13 mouse cellular contexts compared by ENCODE assay signal in the genomic region with DNA sequence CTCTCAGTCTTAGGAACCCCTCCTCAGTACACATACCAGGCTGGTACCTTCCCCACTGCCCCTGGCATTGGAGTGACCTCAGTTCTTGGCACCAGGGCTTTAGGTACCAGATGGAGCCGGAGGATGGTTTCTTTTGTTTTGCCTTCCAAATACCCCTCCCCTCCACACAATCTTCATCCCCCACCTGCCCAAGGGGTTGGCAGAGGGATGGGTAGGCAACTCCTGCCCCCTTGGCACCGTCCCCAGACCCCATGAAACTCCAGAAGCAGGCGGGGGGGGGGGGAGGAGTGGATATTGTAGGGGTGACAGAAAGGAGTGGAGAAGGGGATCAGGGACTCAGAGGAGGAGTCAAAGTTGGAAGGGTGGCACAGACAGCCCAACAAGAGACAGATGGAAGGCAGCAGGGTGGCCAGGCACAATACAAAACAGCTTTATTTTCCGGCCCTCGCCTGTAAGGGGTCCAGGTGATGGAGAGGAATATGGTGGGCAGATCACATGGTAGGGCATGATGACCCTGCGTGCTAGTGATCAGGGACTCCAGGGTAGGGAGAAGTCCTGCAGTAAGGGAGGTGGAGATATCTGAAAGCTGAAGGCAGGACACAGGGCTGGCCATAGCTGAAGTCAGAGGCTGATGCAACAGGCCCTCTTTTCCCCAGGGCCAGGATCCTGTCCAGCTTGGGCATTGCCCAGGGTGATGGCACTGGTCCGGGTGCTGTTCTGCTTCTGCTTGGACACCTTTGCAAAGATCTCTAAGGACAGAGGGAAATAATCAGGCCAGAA. TPM values are rescaled to one million over a fixed set of nuclear protein-coding genes. Genes with fewer than 3 reads are reported as not detected.
DNase-seq lines count a peak whose midpoint lies in the region; ATAC-seq and TF ChIP-seq lines count a peak whose summit lies in the region.
"Had no signal": no experiment of that assay in that cellular context is flagged by ENCODE, and none has a peak within 500 bp of the region (broad histone marks: within the 10 kb centered on the region; RNA-seq: fewer than 3 reads in every experiment).

No protein-coding gene starts in this region.

- H3K27me3 ChIP-seq in embryonic facial prominence, embryonic 10.5 days (replicated peaks; ENCODE audit: low read depth, poor library complexity, severe bottlenecking), result no peaks in the 10 kb centered on the region
- no peaks in the 10 kb centered on the region for H3K27me3 ChIP-seq in hindbrain, embryonic 15.5 days
- no peaks in the 10 kb centered on the region for H3K27me3 ChIP-seq in myocyte (ENCODE audit: control insufficient read depth, insufficient read depth, insufficient read length)

- no peak overlapping the region for H3K27ac ChIP-seq in layer of hippocampus, adult 2 months
- peak overlapping the region; percentile 15; the same call in 1 of the 2 replicates for H3K27ac ChIP-seq in embryonic facial prominence, embryonic 10.5 days (replicated peaks)
- peak overlapping the region; percentile 65 for H3K27ac ChIP-seq in hindbrain, embryonic 15.5 days (replicated peaks)

- ATAC-seq in hindbrain, embryonic 15.5 days (ENCODE audit: low FRiP score, low read depth), result peak; percentile 50
- no peak for ATAC-seq in monocyte, adult 5-6 weeks (replicated peaks; ENCODE audit: insufficient number of reproducible peaks, low FRiP score, low TSS enrichment, poor library complexity, severe bottlenecking)
- ATAC-seq: activated CD4-positive, CD25-positive, alpha-beta regulatory T cell, adult 4 months had no signal

- no peak overlapping the region for H3K9ac ChIP-seq in hindbrain, embryonic 15.5 days

- H3K4me2 ChIP-seq in hindbrain, embryonic 15.5 days, result no peak overlapping the region
- no peak overlapping the region for H3K4me2 ChIP-seq in myocyte (ENCODE audit: low read depth)

- no peak for DNase-seq in layer of hippocampus, adult 2 months (ENCODE audit: low spot score in 2 of 2)
- DNase-seq in layer of hippocampus, postnatal 25 days (ENCODE audit: extremely low spot score in 1 of 2, low spot score in 1 of 2), result no peak
- DNase-seq in embryonic facial prominence, embryonic 10.5 days (ENCODE audit: low spot score), result peak; percentile 19
- no peak for DNase-seq in B cell, adult 2 months
- no peak for DNase-seq in urinary bladder, adult 2 months (ENCODE audit: low spot score)
- DNase-seq: heart, postnatal 36 days; thymus, postnatal 14 days had no signal

- H3K4me3 ChIP-seq in layer of hippocampus, adult 2 months, result no peak overlapping the region
- no peak overlapping the region for H3K4me3 ChIP-seq in embryonic facial prominence, embryonic 10.5 days
- H3K4me3 ChIP-seq in hindbrain, embryonic 15.5 days, result no peak overlapping the region
- no peak overlapping the region for H3K4me3 ChIP-seq in myocyte

- no peaks in the 10 kb centered on the region for H3K9me3 ChIP-seq in embryonic facial prominence, embryonic 10.5 days
- H3K9me3 ChIP-seq in hindbrain, embryonic 15.5 days, result no peaks in the 10 kb centered on the region

- 0 out of 2 replicates have a peak, but pooled peaks have one; percentile 13 for TF ChIP-seq CTCF in layer of hippocampus, adult 2 months (conservative IDR thresholded peaks at IDR 0.05)

- 79% methylated on average over 7 of the region's 7 CpGs for WGBS in embryonic facial prominence, embryonic 10.5 days
- WGBS in hindbrain, embryonic 15.5 days, result 36% methylated on average over 6 of the region's 7 CpGs

- H3K36me3 ChIP-seq in embryonic facial prominence, embryonic 10.5 days (replicated peaks), result peaks cover 54% of the 10 kb centered on the region
- peaks cover 26% of the 10 kb centered on the region for H3K36me3 ChIP-seq in hindbrain, embryonic 15.5 days
- no peaks in the 10 kb centered on the region for H3K36me3 ChIP-seq in myocyte (ENCODE audit: control insufficient read depth, insufficient read depth)

- H3K4me1 ChIP-seq in embryonic facial prominence, embryonic 10.5 days, result peaks cover 76% of the 10 kb centered on the region
- peaks cover 52% of the 10 kb centered on the region for H3K4me1 ChIP-seq in hindbrain, embryonic 15.5 days (replicated peaks)

- TF ChIP-seq POLR2A in myocyte (IDR thresholded peaks at IDR 0.05; ENCODE audit: insufficient read length, low read depth), result peak; percentile 20

- H3K79me2 ChIP-seq in myocyte (ENCODE audit: control insufficient read depth, insufficient read depth), result no peaks in the 10 kb centered on the region

- H3ac ChIP-seq in myocyte (ENCODE audit: control insufficient read depth, insufficient read length), result no peak overlapping the region

TF ChIP-seq in myocyte, 11 proteins besides CTCF, POLR2A, EP300 and RAD21:
- TF ChIP-seq USF1 (IDR thresholded peaks at IDR 0.05; ENCODE audit: low read depth) (no peak), POLR2AphosphoS2 (IDR thresholded peaks at IDR 0.05; ENCODE audit: insufficient read length, low read depth) (peak; percentile 59), CEBPB (IDR thresholded peaks at IDR 0.05; ENCODE audit: insufficient read depth, poor library complexity, severe bottlenecking) (peak; percentile 41; the same call in 1 of the 2 replicates), MYOG (IDR thresholded peaks at IDR 0.05; ENCODE audit: control insufficient read depth in 1 of 3, insufficient read depth in 1 of 3, insufficient read length in 2 of 3, low read depth in 2 of 3) (no peak), SRF (IDR thresholded peaks at IDR 0.05; ENCODE audit: control insufficient read depth, insufficient read length, low read depth) (no peak)

RNA-seq across cellular contexts. Expression of gene Rab25, which starts 6.3 kb away (rescaled TPM):
- total RNA-seq in layer of hippocampus, adult 2 months (2021), result not detected
- not detected for total RNA-seq in layer of hippocampus, postnatal 25 days (2021)
- 4.9 and 5.8 TPM in 2 replicates for polyA plus RNA-seq in embryonic facial prominence, embryonic 10.5 days (2016; fragmentation: Nextera tagmentation; extraction: Ambion mirVana)
- 0.23 TPM in 1 of 2 replicates, not detected in the other for polyA plus RNA-seq in hindbrain, embryonic 15.5 days (2015; fragmentation: Nextera tagmentation; extraction: Ambion mirVana)
- polyA plus RNA-seq in myocyte (2012; fragmentation: generic; extraction: Trizol), result 0.13 TPM
- 135 and 174 TPM in 2 replicates for polyA plus RNA-seq in urinary bladder, adult 2 months (2012; rRNA removed)
- 0.97 TPM in 1 of 3 replicates, not detected in the others for total RNA-seq in monocyte, adult 5-6 weeks (2017)
- total RNA-seq: common myeloid progenitor, adult 5-6 weeks; heart, postnatal 36 days; layer of hippocampus, adult 18-20 months had no signal
- polyA plus RNA-seq: activated CD4-positive, CD25-positive, alpha-beta regulatory T cell, adult 4 months had no signal

RNA-seq across cellular contexts. Expression of gene Mex3a, which starts 9.6 kb away (rescaled TPM):
- total RNA-seq in layer of hippocampus, adult 2 months (2021), result 1 to 10 TPM; 2.8 to 3.7 TPM
- total RNA-seq in layer of hippocampus, postnatal 25 days (2021), result 1 to 10 TPM; 4.3 to 4.6 TPM
- polyA plus RNA-seq in embryonic facial prominence, embryonic 10.5 days (2016; fragmentation: Nextera tagmentation; extraction: Ambion mirVana), result 33.6 and 37.4 TPM in 2 replicates
- polyA plus RNA-seq in hindbrain, embryonic 15.5 days (2015; fragmentation: Nextera tagmentation; extraction: Ambion mirVana), result 26.4 and 28.6 TPM in 2 replicates
- polyA plus RNA-seq in myocyte (2012; fragmentation: generic; extraction: Trizol), result 8.1 TPM
- 1.7 and 1.8 TPM in 2 replicates for polyA plus RNA-seq in urinary bladder, adult 2 months (2012; rRNA removed)
- total RNA-seq in monocyte, adult 5-6 weeks (2017), result 0.19 to 0.39 TPM in 2 of 3 replicates, not detected in the other

RNA-seq across cellular contexts. Expression of gene Lamtor2, which starts 11.1 kb away (rescaled TPM):
- total RNA-seq in layer of hippocampus, adult 2 months (2021), result 100 to 1,000 TPM in 1 of 2 experiments, 10 to 100 TPM in 1; 96.0 to 106 TPM
- 100 to 1,000 TPM in 1 of 2 experiments, 10 to 100 TPM in 1; 99.5 to 115 TPM for total RNA-seq in layer of hippocampus, postnatal 25 days (2021)
- polyA plus RNA-seq in embryonic facial prominence, embryonic 10.5 days (2016; fragmentation: Nextera tagmentation; extraction: Ambion mirVana), result 158 and 161 TPM in 2 replicates
- polyA plus RNA-seq in hindbrain, embryonic 15.5 days (2015; fragmentation: Nextera tagmentation; extraction: Ambion mirVana), result 201 and 205 TPM in 2 replicates
- 165 TPM for polyA plus RNA-seq in myocyte (2012; fragmentation: generic; extraction: Trizol)
- polyA plus RNA-seq in urinary bladder, adult 2 months (2012; rRNA removed), result 124 and 134 TPM in 2 replicates
- 61.5 to 63.7 TPM (median 63.2 TPM) in 3 replicates for total RNA-seq in monocyte, adult 5-6 weeks (2017)

RNA-seq across cellular contexts. Expression of gene Ubqln4, which starts 11.7 kb away (rescaled TPM):
- 100 to 1,000 TPM; 110 to 116 TPM for total RNA-seq in layer of hippocampus, adult 2 months (2021)
- total RNA-seq in layer of hippocampus, postnatal 25 days (2021), result 100 to 1,000 TPM; 113 to 114 TPM
- polyA plus RNA-seq in embryonic facial prominence, embryonic 10.5 days (2016; fragmentation: Nextera tagmentation; extraction: Ambion mirVana), result 68.6 and 77.9 TPM in 2 replicates
- polyA plus RNA-seq in hindbrain, embryonic 15.5 days (2015; fragmentation: Nextera tagmentation; extraction: Ambion mirVana), result 43.6 and 47.7 TPM in 2 replicates
- 44.9 TPM for polyA plus RNA-seq in myocyte (2012; fragmentation: generic; extraction: Trizol)
- 36.9 and 38.6 TPM in 2 replicates for polyA plus RNA-seq in urinary bladder, adult 2 months (2012; rRNA removed)
- 14.7 to 25.7 TPM (median 19.6 TPM) in 3 replicates for total RNA-seq in monocyte, adult 5-6 weeks (2017)

RNA-seq across cellular contexts. Expression of gene Lmna, which starts 32.1 kb away (rescaled TPM):
- total RNA-seq in layer of hippocampus, adult 2 months (2021), result 10 to 100 TPM; 34.6 to 36.1 TPM
- 10 to 100 TPM; 35.6 to 38.8 TPM for total RNA-seq in layer of hippocampus, postnatal 25 days (2021)
- polyA plus RNA-seq in embryonic facial prominence, embryonic 10.5 days (2016; fragmentation: Nextera tagmentation; extraction: Ambion mirVana), result 15.2 and 17.9 TPM in 2 replicates
- 52.2 and 53.4 TPM in 2 replicates for polyA plus RNA-seq in hindbrain, embryonic 15.5 days (2015; fragmentation: Nextera tagmentation; extraction: Ambion mirVana)
- polyA plus RNA-seq in myocyte (2012; fragmentation: generic; extraction: Trizol), result 954 TPM
- 171 and 182 TPM in 2 replicates for polyA plus RNA-seq in urinary bladder, adult 2 months (2012; rRNA removed)
- 28.1 to 43.4 TPM (median 40.8 TPM) in 3 replicates for total RNA-seq in monocyte, adult 5-6 weeks (2017)

Comparison
In these comparisons a context has a peak if more than half of its experiments do, and no peak if none do; other contexts are left out.
1. RNA of gene Rab25, which starts 6.3 kb away (polyA plus RNA-seq): 135 to 174 TPM in urinary bladder, adult 2 months; 4.9 to 5.8 TPM in embryonic facial prominence, embryonic 10.5 days, 0.23 TPM in hindbrain, embryonic 15.5 days and 0.13 TPM in myocyte (single experiment); every median in the first group is over 10 times any median in the second.